Mouse (Mus musculus) fat pad, adult 2 months (tissue): Measurements from ENCODE around the gene Incenp.
"Not testable (repeated sequence)": the region's sequence is repeated elsewhere in the genome, so short reads cannot be mapped to it uniquely, and the experiment has no call there.

Experiments
- DNase-seq: peaks from one replicate; pipeline ENCODE4 v3.0.0-alpha.2; 2011; ENCODE audit warnings: low read depth, low spot score; ENCODE audit errors: extremely low read depth

The Incenp gene

DNA sequence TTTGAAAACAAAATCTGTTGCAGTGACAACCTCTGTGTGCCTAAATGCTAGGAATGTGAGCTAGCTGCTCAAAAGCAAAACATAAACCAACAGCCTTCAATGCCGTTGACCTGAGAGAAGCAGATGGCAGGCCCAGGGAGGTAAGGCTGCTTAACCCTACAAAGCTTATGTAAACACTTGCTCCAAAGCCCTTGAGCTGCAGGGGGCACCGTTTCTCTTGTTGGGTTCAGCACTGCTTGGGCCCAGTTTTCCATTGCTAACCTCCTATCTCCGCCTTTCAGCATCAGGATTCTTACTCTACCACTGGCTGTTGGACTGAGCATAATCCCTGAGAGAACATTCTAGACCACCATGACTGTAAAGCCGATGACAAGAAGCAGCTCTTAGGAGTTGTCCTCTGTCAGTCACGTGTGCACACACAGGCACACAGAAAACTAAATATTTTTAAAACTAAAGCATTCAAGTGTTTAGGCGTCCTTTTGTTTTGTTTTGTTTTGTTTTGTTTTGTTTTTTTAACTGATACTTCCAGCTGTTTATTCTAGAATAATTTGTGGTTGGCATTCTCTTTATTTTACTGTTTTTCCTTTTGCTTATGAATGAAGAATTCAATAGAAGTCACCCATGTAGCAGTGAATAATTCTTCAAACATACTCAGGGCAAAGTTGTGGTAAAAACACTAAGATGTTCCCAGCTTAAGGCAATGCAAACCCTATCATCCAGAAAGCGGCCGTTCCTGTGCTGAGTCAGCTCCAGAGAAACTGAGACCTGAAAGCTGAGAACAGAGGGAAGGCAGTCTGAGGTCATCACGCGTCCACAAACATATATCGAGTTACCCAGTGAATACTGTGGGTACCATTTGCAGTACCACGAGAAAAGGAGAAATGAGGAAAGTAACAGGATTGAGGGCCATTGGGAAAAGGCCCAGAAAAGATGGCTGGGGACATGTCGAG is 21.8 kb upstream of the Incenp start:
- no peak for DNase-seq

DNA sequence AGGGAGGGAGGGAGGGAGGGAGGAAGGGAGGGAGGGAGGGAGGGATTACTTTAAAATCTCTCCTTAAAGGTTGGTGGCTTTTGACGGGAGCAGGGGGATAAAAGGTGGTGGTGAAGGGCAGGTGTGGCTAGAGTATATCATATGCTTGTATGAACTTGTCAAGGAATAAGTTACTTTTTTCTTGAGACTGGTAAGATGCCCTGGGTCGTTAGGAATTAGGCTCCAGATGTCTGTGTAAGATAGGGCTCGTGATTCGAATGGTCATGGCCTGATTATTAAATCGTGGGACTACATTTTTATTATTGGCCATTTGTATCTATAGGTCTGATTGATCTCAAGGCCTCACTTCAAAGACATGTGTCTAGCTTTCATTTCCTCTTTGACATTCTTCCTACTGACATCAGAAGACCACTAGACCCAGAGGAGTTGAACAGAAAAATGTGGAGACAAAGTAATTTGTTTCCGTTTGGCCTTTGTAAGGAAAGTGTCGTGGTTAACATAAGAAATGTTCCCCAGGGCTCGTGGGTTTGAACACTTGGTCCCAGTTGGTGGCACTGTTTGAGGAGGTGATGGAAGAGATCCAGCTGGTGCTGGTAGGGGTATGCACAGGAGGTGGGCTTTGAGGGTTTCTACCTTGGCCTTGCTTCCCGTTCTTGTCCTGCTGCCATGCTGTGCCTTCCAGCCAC is 19.0 kb upstream of the Incenp start:
- DNase-seq = no peak

DNA sequence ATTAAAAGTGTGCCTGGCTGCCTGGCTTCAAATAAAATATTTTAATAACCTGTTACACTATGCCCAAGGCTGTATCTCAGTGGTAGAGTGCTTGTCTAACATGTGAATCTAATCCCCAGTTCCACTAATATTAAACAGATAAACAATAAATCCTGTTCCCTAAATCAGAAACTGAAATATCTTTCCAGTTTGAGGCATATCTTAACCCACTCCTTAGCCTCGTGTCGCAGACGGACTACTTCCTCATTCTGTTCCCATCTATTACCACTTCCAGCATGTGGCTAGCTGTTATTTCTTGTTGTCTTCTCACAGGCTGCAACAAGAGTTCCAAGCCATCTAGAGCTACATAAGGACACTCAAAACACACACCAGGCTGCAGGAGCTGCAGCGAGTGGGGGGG is 18.4 kb upstream of the Incenp start:
- no peak for DNase-seq

DNA sequence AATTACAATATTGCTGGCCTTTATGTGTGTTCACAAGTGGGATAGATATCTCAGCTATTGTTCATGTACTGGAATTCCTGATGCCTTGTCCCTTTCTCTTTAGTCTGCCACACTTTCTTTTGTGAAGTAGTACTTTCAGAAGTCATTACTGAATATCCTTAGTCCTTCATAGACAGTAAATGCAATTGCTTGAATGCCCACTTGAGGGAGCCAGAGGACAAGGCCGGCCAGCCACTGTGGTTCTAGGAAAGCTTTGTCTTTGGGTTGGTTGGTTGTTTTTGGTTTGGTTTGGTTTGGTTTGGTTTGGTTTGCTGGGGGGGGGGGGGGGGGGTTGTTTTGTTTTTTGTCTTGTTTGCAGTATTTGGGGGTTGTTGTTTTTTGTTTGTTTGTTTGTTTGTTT is 16.6 kb upstream of the Incenp start:
- DNase-seq = no peak

DNA sequence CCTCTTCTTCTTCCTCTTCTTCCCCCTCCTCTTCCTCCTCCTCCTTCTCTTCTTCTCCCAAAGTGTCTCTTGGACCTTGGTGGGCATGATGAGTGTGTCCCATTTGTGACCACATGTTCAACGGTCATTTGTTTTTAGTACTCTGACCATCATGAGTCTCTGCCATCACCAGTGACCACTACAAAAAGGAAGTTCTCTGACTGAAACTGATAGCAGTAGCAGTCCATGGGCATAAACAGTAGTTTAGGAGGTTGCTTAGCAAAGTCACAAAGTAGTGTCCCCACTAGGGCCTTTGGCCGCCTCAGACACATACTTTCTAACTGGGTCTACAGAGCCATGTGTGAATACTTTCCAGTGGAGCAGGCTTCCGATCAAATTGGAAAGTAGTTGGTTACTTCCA is 15.0 kb upstream of the Incenp start:
- no peak for DNase-seq

DNA sequence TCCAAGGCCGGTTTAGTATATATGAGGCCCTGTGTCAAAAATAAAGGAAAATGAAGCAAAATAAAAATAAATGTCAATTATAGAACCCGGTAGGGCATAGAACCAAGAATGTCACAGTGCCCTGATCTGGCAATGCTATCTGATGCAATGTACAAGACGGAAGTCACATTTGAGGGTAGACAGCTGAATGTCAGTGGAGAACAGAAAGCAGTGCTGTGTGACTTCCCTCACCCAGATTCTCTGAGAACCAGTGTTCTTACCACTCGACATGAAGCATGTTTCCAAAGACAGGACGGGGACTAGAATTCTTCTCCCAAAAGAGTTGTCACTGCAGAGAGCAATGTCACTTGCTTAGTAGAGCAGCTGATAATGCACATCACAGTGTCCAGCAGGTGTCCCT is 14.4 kb upstream of the Incenp start:
- no peak for DNase-seq

DNA sequence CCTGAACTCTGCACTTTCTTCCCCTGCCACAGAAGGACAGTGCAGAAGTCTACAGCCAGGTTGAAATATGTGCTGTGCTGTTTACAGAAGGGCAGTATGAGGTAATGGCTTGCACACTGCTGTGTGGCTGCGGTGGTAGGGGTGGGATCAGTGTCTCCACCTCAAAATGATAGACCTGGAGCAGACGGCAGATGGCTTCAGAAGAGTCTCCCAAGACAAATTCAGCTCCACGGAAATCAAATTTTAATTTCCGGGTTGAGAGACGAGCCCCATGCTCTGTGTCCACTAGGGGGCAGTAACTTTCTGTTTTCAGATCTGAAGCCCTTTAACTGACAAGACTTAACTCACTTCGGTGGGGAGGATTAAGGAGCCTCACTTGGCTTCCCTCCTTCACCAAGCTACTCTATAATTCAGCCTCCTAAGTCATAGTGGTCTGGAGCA is 12.0 kb upstream of the Incenp start:
- DNase-seq = no peak

DNA sequence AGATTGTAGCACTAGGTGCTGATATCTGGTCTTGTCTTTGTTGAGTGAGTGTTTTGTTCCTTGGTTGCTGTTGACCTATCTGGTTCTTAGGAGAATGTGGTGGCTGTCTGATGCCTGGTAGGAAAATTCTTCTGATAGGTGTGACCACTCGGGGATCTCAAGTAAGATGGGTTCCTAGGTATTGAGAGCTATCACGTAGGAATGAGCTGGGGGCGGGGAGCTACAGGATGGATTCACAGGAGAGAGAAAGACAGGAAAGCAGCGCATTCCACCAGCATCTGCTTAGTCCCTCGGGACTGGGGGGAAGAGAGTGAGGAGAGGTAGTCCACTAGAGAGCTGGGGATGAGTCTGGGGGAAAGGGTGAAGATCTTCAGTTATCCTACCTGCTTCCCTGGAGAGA is 10.0 kb upstream of the Incenp start:
- DNase-seq = no peak

DNA sequence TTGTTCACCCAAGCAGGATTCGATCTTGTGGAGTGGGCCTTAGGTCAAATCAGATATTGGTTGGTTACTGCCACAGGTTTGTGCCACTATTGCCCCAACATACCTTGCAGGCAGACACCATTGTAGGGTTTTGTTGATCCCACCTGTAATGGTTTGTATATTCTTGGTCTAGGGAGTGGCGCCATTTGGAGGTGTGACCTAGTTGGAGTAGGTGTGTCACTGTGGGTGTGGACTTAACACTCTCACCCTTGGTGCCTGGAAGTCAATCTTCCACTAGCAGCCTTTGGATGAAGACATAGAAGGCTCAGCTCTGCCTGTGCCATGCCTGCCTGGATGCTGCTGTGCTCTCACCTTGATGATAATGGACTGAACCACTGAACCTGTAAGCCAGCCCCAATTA is 1.3 kb upstream of the Incenp start:
- DNase-seq = not testable (repeated sequence)

DNA sequence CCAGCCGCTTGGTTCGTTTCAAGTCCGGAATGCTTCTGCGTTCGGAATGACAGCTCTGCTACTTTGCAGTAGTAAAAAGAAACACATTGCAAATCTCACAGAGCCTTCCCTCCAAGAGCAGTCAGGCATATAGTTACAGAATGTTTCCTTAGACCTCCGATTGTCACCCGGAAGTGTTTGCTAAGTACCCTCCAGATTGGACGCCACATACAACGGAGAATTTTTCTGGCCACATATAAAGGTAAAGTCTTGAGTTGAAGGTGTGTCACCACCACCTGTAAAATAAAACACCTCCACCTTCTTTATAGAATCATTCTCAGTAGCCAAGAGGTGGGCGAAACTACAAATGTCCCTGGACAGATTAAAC is 412 bp upstream of the Incenp start:
- DNase-seq = no peak

DNA sequence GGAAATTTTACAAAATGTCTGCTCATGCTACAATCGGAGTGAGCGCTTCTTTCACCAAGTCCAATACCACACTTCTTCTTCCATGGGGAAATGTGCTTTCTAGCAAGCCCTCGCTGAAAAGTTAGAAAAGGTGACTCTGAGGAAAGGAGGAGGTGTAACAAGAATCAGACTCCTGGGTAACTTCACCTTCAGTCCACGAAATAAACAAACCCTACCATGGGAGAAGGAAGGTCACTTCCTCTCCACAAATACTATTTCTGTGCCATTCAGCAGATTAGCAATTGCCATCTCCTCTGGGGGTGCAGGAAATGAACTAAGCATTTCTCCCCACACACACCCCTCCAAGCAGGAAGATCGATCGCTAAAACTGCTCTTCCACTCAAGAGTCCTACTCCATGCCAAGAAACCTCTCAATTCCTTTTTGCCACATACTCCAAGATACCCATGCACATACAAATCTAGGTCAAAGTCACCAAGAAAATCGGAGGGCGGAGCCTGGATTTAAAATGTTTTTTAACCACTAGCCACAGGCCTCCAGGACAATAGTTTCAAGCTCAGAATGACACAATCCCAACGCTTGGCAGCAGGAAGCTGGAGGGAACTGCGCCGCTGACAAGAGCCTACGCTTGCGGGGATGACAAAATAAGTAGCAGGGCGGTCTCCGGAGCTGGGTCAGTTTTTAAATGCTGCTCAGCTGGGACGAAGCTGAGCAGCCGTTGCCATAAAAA is 848 bp downstream of the Incenp start:
- no peak for DNase-seq

DNA sequence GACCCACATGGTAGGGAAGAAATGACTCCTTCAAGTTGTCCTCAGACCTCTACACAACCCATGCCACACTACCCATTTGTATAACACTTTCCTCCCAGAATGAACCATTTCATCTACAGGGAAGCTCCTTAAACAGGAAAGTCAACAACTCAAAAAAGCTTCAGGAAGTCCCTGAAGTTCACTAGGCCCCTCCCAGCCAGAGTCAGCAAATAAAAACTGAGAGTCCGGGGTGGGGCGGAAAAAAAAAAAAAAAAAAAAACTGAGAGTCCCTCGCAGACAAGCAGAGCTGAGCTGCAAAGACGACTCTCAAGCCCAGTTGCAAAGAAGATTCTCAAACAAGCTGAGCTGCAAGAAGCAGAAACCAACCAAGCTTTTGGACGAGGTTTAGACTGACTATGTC is 3.3 kb downstream of the Incenp start:
- no peak for DNase-seq

DNA sequence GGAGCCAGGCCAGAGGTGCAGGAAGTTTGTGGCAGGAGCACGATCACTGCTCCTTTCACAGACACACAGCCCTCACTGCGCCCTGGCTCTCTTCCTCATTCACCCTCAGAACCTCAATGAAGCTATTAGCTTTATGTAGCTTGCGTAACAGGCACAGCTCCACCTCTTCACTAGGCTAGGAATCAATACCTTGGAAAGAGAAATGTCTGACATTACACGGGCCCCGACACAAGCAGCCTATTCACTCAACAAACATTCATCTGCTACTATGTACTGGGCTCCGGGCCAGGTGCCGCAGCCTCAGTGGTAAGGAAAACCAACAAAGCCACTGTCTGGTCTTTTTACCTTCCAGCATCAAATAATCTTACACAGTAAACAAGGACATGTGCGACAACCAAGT is 12.6 kb downstream of the Incenp start:
- no peak for DNase-seq

DNA sequence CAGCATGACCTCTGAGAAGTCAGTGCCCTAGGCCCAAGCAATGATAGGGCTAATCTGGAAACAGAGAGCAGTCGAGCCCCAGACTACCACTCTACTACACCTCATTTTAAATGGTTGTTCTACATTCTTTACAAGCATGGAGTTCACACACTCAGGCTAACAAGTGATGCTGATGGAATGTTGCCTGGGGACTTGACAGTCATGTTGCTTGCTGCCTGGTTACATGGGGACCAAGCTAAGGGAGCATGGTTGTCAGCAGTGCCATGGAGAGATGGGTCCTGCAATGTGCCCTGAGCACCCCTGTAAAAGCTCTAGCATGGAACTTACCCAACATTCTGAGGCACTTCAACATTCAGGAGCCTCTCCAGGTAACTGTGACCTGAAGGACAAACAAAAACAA is 13.0 kb downstream of the Incenp start:
- no peak for DNase-seq

DNA sequence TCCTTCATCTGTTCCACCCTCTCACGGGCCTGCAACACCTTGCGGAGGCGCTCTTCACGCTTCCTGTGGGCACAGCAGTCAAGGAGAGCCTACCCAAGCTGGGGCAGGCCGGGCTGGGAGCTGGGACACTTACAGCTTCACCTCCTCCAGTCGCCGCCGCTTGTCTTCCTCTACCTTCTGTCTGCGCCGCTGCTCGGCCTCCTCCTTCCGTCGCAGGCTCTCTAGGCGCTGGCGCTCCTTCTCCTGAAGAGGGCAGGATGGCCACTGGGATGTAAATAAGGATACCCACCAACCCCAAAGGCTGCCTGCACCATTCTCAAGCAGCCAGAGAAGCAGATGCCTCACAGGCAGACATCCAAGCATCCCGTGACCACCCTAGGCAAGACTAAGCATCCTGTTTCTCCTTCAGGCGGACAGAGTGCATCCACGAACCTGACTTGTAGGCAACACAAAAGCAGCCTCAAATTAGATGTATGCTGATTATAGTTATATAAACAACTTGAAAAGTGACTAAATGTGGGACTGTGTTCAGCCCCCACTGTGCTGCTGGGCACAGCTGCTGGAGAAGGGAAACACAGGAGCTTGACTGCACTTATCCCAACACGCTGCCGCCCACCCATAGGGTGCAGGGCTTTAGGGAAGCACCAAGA is 21.0 kb downstream of the Incenp start:
- DNase-seq = no peak

DNA sequence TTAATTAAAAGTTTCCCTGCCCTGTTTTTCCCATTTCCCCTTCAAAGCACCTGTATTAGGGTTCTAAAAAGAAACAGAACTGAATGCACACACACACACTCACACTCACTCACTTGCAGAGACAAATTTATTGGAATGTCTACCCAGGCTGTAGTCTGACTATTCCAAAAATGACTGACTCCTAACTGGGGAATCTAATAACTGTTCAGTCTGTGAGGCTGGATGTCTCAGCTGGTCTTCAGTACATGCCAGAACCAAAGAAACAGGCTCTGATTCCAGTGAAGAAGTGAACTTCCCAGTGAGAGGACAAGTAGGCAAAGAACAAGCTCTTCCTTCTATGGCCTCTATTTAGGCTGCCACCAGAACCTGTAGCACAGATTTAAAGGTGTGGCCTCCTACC is 33.9 kb downstream of the Incenp start:
- DNase-seq = no peak

DNA sequence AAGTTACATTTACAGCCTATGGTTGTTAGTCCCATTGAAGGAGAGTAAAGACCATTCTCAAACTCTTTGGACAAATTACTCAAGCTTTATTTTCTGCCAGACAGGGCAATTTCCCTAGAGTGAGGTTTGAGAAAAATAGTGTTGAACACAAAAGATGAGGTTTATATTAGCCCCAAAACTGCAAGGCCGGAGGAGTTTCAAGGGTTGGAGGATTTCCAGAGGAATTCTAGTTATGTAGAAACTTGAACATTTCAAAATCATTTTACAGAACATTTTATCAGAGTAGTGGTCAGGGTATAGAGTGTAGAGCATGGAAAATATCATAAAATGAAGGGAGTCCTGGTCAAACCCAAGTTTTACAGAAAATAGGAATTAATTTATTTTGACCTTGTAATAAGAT is 34.5 kb downstream of the Incenp start:
- DNase-seq = no peak

DNA sequence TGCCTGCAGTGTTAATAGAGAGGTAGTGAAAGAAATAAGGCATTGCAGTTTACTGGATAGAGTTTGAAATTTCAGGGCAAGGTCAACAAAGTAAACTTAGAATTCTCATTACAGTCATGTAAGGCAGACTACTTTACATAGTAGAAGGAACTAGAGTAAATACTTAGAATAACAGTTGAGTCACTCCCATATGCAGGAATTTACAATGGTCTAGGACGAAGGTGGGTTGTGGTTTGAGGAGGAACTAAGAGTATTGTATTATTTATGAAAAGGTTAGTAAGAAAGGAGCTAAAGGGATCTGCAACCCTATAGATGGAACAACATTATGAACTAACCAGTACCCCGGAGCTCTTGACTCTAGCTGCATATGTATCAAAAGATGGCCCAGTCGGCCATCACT is 38.5 kb downstream of the Incenp start:
- DNase-seq = not testable (repeated sequence)

DNA sequence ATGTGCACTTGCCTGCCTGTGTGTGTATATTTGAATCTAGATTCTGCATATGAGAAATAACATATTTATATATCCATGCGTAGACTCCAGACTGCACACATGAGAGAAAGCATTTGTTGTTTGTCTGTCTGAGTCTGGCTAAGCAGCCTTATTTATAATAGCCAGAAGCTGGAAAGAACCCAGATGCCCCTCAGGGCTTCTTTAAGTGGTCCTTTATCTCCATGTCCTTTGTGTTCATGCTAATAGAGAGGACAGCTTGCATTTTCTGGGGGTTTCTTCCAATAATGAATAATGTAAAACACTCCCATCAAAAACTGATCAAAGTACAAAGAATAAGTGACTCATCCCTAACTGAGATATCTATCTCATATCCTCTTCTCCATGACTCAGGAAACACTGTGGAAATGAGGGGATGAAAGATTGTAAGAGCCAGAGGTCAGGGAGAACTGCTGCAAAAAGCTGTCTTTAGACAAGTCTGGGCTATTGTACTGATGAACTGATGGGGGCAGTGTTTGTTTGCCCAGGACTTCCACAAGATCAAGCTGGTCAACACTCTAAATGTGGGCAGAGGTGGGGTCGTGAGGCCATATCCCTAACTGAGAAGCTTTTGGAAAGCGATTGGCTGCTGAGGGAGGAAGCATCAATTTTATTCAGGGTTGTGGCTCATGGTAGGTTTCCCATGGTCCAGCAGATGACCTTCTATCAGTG is 49.8 kb downstream of the Incenp start:
- not testable (repeated sequence) for DNase-seq

DNA sequence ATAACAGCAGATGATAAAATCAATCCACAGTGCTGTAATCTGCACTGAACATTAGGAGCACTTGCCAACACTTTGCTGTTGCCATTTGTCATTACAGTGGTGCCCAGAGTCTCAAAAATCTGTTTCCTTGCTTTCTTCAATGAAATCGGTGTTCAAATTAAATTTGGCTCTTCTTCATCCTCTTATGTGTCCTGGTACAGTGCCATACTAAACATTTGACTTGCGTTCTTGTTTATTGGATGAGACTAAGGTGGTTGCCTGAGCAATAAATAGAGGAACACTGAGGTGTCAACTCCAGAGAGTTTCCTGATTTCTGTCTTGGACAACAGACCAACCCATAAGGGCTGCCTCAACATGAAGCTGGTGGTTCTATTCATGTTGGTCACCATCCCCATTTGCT is 52.1 kb downstream of the Incenp start, which contains the start of gene Scgb2a2:
Scgb2a2 (plus strand) TSS at position 301 of the 400 bp plus-strand sequence.
- no peak for DNase-seq

DNA sequence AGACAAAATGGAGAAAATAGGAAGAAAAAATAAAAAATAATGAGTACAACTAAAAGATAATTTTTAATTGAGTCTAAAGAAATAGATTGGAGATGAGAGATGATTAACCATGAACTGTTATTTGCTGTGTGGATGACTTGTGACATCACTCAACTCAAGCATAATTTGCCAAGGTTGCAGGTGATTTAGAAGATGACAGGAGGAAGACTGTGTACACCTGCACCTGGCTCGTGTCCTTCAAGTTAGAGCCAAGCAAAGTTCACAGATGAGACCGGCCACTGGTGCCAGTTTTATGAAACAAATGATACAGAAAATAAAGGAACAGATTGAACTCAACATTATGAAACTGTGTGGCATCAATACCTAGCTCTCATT is 62.0 kb downstream of the Incenp start:
- DNase-seq = no peak
